Mouse (Mus musculus): ENCODE results near the gene Il2rg.
A peak's percentile ranks its signal among the peaks of the same experiment; 100 is the strongest.

Il2rg gene

GRCm38 (mm10) chrX:101268025-101268754 lies at the start of gene Il2rg:
Gene Il2rg (minus strand): TSS chrX:101268255.
- DNase-seq (ENCODE audit: low read depth, low spot score): no peak

- no peak for DNase-seq (ENCODE audit: low read depth, low spot score)
Observed at GRCm38 (mm10) chrX:101313625-101314359, 45.7 kb upstream of the Il2rg start.

- DNase-seq (ENCODE audit: low read depth, low spot score): no peak
Observed at GRCm38 (mm10) chrX:101309299-101309698, 41.2 kb upstream of the Il2rg start.

- no peak for DNase-seq (ENCODE audit: low read depth, low spot score)
Observed at GRCm38 (mm10) chrX:101304646-101305045, 36.6 kb upstream of the Il2rg start.

- no peak for DNase-seq (ENCODE audit: low read depth, low spot score)
Observed at GRCm38 (mm10) chrX:101301654-101302053, 33.6 kb upstream of the Il2rg start.

- DNase-seq (ENCODE audit: low read depth, low spot score): no peak
Observed at GRCm38 (mm10) chrX:101300427-101301030, 32.5 kb upstream of the Il2rg start.

GRCm38 (mm10) chrX:101299473-101300426 lies 31.7 kb upstream of the Il2rg start:
- no peak for DNase-seq (ENCODE audit: low read depth, low spot score)

- DNase-seq (ENCODE audit: low read depth, low spot score): no peak
Observed at GRCm38 (mm10) chrX:101299055-101299454, 31.0 kb upstream of the Il2rg start, which contains the start of gene Nlgn3. Gene Nlgn3 (plus strand): TSS chrX:101299168.

- DNase-seq (ENCODE audit: low read depth, low spot score): no peak
Observed at GRCm38 (mm10) chrX:101290111-101290510, 22.1 kb upstream of the Il2rg start.

- DNase-seq (ENCODE audit: low read depth, low spot score): no peak
Observed at GRCm38 (mm10) chrX:101289037-101289436, 21.0 kb upstream of the Il2rg start.

- DNase-seq (ENCODE audit: low read depth, low spot score): no peak
Observed at GRCm38 (mm10) chrX:101288432-101288831, 20.4 kb upstream of the Il2rg start.

GRCm38 (mm10) chrX:101287543-101287942 lies 19.5 kb upstream of the Il2rg start:
- DNase-seq (ENCODE audit: low read depth, low spot score): no peak

- no peak for DNase-seq (ENCODE audit: low read depth, low spot score)
Observed at GRCm38 (mm10) chrX:101285953-101286670, 18.1 kb upstream of the Il2rg start.

- DNase-seq (ENCODE audit: low read depth, low spot score): peak; percentile 72
Observed at GRCm38 (mm10) chrX:101285534-101285933, 17.5 kb upstream of the Il2rg start.

GRCm38 (mm10) chrX:101282813-101283212 lies 14.8 kb upstream of the Il2rg start:
- DNase-seq (ENCODE audit: low read depth, low spot score): no peak

- DNase-seq (ENCODE audit: low read depth, low spot score): peak; percentile 89
Observed at GRCm38 (mm10) chrX:101273875-101274738, 6.1 kb upstream of the Il2rg start, which contains the start of gene Med12. Gene Med12 (plus strand): TSS chrX:101274030.

- DNase-seq (ENCODE audit: low read depth, low spot score): no peak
Observed at GRCm38 (mm10) chrX:101273410-101273809, 5.4 kb upstream of the Il2rg start.

- DNase-seq (ENCODE audit: low read depth, low spot score): no peak
Observed at GRCm38 (mm10) chrX:101268755-101269124, 685 bp upstream of the Il2rg start, which contains the start of gene Gm20489. Gene Gm20489 (minus strand): TSS chrX:101269023.

- DNase-seq (ENCODE audit: low read depth, low spot score): no peak
Observed at GRCm38 (mm10) chrX:101266631-101267030, 1.4 kb downstream of the Il2rg start.

GRCm38 (mm10) chrX:101263892-101264291 lies 4.2 kb downstream of the Il2rg start, which contains the start of gene Gm614:
Gene Gm614 (minus strand): TSS chrX:101263992.
- no peak for DNase-seq (ENCODE audit: low read depth, low spot score)

Measured in 3T3-L1 (cell line).